ENCODE assay signal across 13 mouse cellular contexts in the genomic region with DNA sequence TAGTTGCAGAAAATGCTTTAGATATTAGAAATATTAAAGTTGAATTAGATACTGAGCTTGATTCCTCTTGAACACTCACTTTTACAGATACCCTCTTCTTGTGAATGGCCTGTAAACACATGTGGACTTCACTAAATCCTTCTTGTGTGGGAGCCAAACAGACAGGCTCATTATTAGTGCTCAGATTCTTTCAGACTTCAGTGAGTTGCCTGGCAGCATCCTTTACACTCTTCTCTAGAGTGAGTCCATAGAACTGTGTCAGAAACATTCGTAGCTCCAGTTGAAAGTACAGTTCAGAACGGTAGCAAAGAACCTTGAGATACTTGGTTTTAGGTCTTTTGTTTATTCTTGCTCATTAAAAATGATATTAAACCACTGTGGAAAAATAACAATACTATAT.
DNase-seq lines count a peak whose midpoint lies in the region; ATAC-seq and TF ChIP-seq lines count a peak whose summit lies in the region.
"Had no signal": no experiment of that assay in that cellular context is flagged by ENCODE, and none has a peak within 500 bp of the region (broad histone marks: within the 10 kb centered on the region; RNA-seq: fewer than 3 reads in every experiment).

No protein-coding gene starts in this region.

- H3K9me3 ChIP-seq in forebrain, embryonic 16.5 days (ENCODE audit: control insufficient read depth, low read length): no peaks in the 10 kb centered on the region
- H3K9me3 ChIP-seq in limb, embryonic 13.5 days: no peaks in the 10 kb centered on the region
- H3K9me3 ChIP-seq in lung, postnatal 0 days (ENCODE audit: low read length): no peaks in the 10 kb centered on the region
- H3K9me3 ChIP-seq in intestine, embryonic 15.5 days: no peaks in the 10 kb centered on the region
- H3K9me3 ChIP-seq: heart, embryonic 12.5 days; liver, embryonic 12.5 days had no signal

- H3K4me3 ChIP-seq in forebrain, embryonic 16.5 days (replicated peaks; ENCODE audit: low read length): no peak overlapping the region
- H3K4me3 ChIP-seq in limb, embryonic 13.5 days: 0 out of 2 replicates have a peak overlapping the region, but pooled peaks have one; percentile 8
- H3K4me3 ChIP-seq in lung, postnatal 0 days (ENCODE audit: low read depth, low read length): no peak overlapping the region
- no peak overlapping the region for H3K4me3 ChIP-seq in intestine, embryonic 15.5 days (replicated peaks)
- H3K4me3 ChIP-seq: heart, embryonic 12.5 days; liver, embryonic 12.5 days had no signal

- no peaks in the 10 kb centered on the region for H3K27me3 ChIP-seq in forebrain, embryonic 16.5 days (replicated peaks; ENCODE audit: control insufficient read depth, insufficient read depth, low read length)
- no peaks in the 10 kb centered on the region for H3K27me3 ChIP-seq in limb, embryonic 13.5 days
- H3K27me3 ChIP-seq in lung, postnatal 0 days (replicated peaks; ENCODE audit: insufficient read depth, low read length): no peaks in the 10 kb centered on the region
- no peaks in the 10 kb centered on the region for H3K27me3 ChIP-seq in intestine, embryonic 15.5 days (replicated peaks)
- H3K27me3 ChIP-seq: heart, embryonic 12.5 days; liver, embryonic 12.5 days had no signal

- no peak overlapping the region for H3K4me2 ChIP-seq in forebrain, embryonic 16.5 days (ENCODE audit: low read length)
- H3K4me2 ChIP-seq in limb, embryonic 13.5 days (replicated peaks): peak overlapping the region; percentile 47
- no peak overlapping the region for H3K4me2 ChIP-seq in lung, postnatal 0 days (replicated peaks; ENCODE audit: low read depth, low read length)
- H3K4me2 ChIP-seq in intestine, embryonic 15.5 days (replicated peaks): no peak overlapping the region
- H3K4me2 ChIP-seq: heart, embryonic 12.5 days; liver, embryonic 12.5 days had no signal

- DNase-seq in Muller cell, postnatal 12 days (ENCODE audit: inconsistent ontology term): peak; percentile 17
- peak; percentile 66 for DNase-seq in embryo, embryonic 10 days (ENCODE audit: low spot score)
- DNase-seq in liver: no peak
- no peak for DNase-seq in lung, postnatal 0 days (ENCODE audit: low spot score)
- DNase-seq: cerebellum, postnatal 10 days; gastrocnemius, postnatal 14 days; kidney, postnatal 25 days; lung, postnatal 10 days had no signal

- H3K36me3 ChIP-seq in forebrain, embryonic 16.5 days (ENCODE audit: control insufficient read depth, insufficient read depth): no peaks in the 10 kb centered on the region
- no peaks in the 10 kb centered on the region for H3K36me3 ChIP-seq in limb, embryonic 13.5 days
- no peaks in the 10 kb centered on the region for H3K36me3 ChIP-seq in lung, postnatal 0 days (ENCODE audit: insufficient read depth, low read length)
- no peaks in the 10 kb centered on the region for H3K36me3 ChIP-seq in intestine, embryonic 15.5 days
- H3K36me3 ChIP-seq: heart, embryonic 12.5 days; liver, embryonic 12.5 days had no signal

- 15% methylated on average over 2 of the region's 2 CpGs for WGBS in forebrain, embryonic 16.5 days
- WGBS in limb, embryonic 13.5 days: 54% methylated on average over 2 of the region's 2 CpGs
- 72% methylated on average over 2 of the region's 2 CpGs for WGBS in lung, postnatal 0 days
- 60% methylated on average over 2 of the region's 2 CpGs for WGBS in intestine, embryonic 15.5 days

- no peak for TF ChIP-seq CTCF in lung, postnatal 0 days (IDR thresholded peaks at IDR 0.05)

- H3K27ac ChIP-seq in forebrain, embryonic 16.5 days (ENCODE audit: low read length): no peak overlapping the region
- H3K27ac ChIP-seq in limb, embryonic 13.5 days: no peak overlapping the region
- H3K27ac ChIP-seq in lung, postnatal 0 days (ENCODE audit: low read length): no peak overlapping the region
- H3K27ac ChIP-seq in intestine, embryonic 15.5 days: no peak overlapping the region
- H3K27ac ChIP-seq: liver, embryonic 12.5 days had no signal

- no peak for TF ChIP-seq EP300 in lung, postnatal 0 days (IDR thresholded peaks at IDR 0.05)

- ATAC-seq in forebrain, embryonic 16.5 days: 0 out of 2 replicates have a peak, but pooled peaks have one; percentile 38
- no peak for ATAC-seq in limb, embryonic 13.5 days (ENCODE audit: low FRiP score, low read depth)
- ATAC-seq in lung, postnatal 0 days: no peak
- ATAC-seq in intestine, embryonic 15.5 days: no peak
- ATAC-seq: liver, embryonic 12.5 days had no signal

- peaks cover 9% of the 10 kb centered on the region for H3K4me1 ChIP-seq in forebrain, embryonic 16.5 days (replicated peaks; ENCODE audit: control insufficient read depth, insufficient read depth, low read length)
- H3K4me1 ChIP-seq in limb, embryonic 13.5 days: peaks cover 10% of the 10 kb centered on the region
- no peaks in the 10 kb centered on the region for H3K4me1 ChIP-seq in lung, postnatal 0 days (ENCODE audit: insufficient read depth, low read depth, low read length)
- H3K4me1 ChIP-seq in intestine, embryonic 15.5 days (replicated peaks): no peaks in the 10 kb centered on the region
- H3K4me1 ChIP-seq: liver, embryonic 12.5 days had no signal

- H3K9ac ChIP-seq in forebrain, embryonic 16.5 days (replicated peaks; ENCODE audit: low read depth, low read length): no peak overlapping the region
- no peak overlapping the region for H3K9ac ChIP-seq in limb, embryonic 13.5 days
- H3K9ac ChIP-seq in lung, postnatal 0 days (replicated peaks; ENCODE audit: low read depth): no peak overlapping the region
- no peak overlapping the region for H3K9ac ChIP-seq in intestine, embryonic 15.5 days
- H3K9ac ChIP-seq: heart, embryonic 12.5 days; liver, embryonic 12.5 days had no signal

Comparison
In these comparisons a context has a peak if more than half of its experiments do, and no peak if none do; other contexts are left out.
1. DNase-seq: peak in Muller cell, postnatal 12 days (single experiment) and embryo, embryonic 10 days (single experiment); none in liver (single experiment) and lung, postnatal 0 days (single experiment).